Mouse (Mus musculus) testis, adult 2 months (tissue): ENCODE results near the gene Tldc1.

Source experiments
- CTCF ChIP-seq: fragments of 200-500 bp; IDR thresholded peaks from 2 replicates; pipeline ENCODE4 v1.5.1; 2012; ENCODE audit warnings: low read depth, mild to moderate bottlenecking, inconsistent platforms, low read length, moderate library complexity; ENCODE audit not compliant: control insufficient read depth, insufficient read depth, insufficient replicate concordance
- POLR2A ChIP-seq: fragments of 200-500 bp; IDR thresholded peaks from 2 replicates; pipeline ENCODE4 v1.6.1; 2012; ENCODE audit warnings: low read depth, mild to moderate bottlenecking, inconsistent platforms, low read length, moderate library complexity; ENCODE audit not compliant: control insufficient read depth

GRCm38 (mm10) chr8:119742409-119742808 lies 35.8 kb downstream of the Tldc1 start:
- TF ChIP-seq POLR2A (no peak), CTCF (no peak)
